Mouse (Mus musculus): ENCODE data around the gene Mrvi1. TPM values are rescaled to one million over a fixed set of nuclear protein-coding genes. Genes with fewer than 3 reads are reported as not detected.
"Not testable (repeated sequence)": the region's sequence is repeated elsewhere in the genome, so short reads cannot be mapped to it uniquely, and the experiment has no call there.

Mrvi1 gene
- polyA plus RNA-seq, 1 experiment from 2014 or later: 0.58 TPM

DNA sequence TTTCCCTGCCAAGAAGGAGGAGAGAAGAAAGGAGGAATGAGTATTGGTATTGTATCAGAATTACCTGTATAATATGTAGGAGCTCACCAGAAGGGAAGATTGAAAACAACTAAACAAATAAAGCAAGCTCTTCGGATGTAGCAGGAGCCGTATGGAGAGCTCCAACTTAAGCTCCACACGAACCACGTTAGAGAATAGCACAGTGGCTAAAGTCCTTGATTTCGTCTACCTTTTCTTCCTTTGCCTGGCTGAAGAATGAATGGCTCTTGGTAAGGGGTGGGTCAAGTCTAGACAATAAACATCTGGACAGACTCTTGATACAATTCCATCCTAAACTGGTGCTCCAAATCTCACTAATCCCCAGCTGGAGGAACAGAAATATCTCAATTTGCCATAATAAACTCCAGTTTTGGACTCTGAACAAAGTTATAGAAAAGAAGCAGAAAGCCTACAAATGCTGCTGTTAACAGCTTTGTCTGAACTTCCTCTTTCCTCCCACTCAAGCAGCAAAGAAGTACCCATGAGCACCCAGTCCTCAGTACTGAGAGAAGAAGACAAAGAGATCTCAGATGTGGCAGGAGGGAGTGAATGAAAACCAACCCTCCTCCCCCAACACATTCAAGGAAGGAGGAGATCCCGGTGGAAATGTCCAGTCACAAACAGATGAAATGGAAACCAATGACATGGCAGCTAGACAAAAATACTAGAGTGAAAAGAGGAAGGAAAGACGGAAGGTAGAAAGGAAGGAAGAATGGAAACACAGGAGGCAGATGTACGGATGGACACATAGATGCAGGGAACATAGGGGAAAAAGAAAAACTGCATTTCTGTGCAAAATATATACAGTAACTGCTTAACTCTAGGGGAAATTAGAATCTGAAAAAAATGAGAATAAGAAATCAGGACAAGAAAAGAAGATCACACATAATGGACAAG lies 73.8 kb downstream of the Mrvi1 start:
- DNase-seq (ENCODE audit: low spot score) (no peak), ATAC-seq (no peak)
- H3K4me1 ChIP-seq (ENCODE audit: control insufficient read depth, insufficient read depth, low read length): no peaks in the 10 kb centered on the region
- no peak overlapping the region for H3K4me3 ChIP-seq (ENCODE audit: low read depth, low read length)
- no peaks in the 10 kb centered on the region for H3K36me3 ChIP-seq (ENCODE audit: control insufficient read depth, insufficient read depth, low read length)
- no peak overlapping the region for H3K9ac ChIP-seq (ENCODE audit: low read length)
- 77% methylated on average over 8 of the region's 8 CpGs for WGBS
- H3K9me3 ChIP-seq (replicated peaks; ENCODE audit: control insufficient read depth, low read length): no peaks in the 10 kb centered on the region
- H3K4me2 ChIP-seq (ENCODE audit: low read length): no peak overlapping the region
- H3K27me3 ChIP-seq (replicated peaks; ENCODE audit: control insufficient read depth, insufficient read depth, low read length): no peaks in the 10 kb centered on the region
- no peak overlapping the region for H3K27ac ChIP-seq (ENCODE audit: low read depth, low read length)

DNA sequence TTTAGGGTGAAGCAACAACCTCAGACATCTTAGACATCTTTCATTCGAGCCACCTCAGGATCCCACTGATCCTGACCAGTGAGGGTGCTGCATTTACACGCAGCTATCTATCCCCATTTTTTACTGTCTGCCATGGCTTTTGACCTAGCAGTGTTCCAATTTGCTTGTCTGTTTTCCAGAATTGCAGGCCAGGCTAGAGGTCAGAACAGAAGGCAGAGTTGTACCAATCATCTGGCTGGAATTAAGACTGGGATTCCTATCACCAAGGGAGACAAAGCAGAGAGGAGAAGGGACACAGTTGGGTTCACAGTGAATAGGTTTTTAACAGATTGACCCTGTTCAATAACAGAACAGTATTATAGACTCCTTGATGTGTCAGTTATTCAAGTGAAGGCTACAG lies 75.7 kb downstream of the Mrvi1 start:
- Histone ChIP-seq H3K27me3 (replicated peaks; ENCODE audit: control insufficient read depth, insufficient read depth, low read length) (no peaks in the 10 kb centered on the region), H3K9me3 (replicated peaks; ENCODE audit: control insufficient read depth, low read length) (no peaks in the 10 kb centered on the region), H3K4me3 (ENCODE audit: low read depth, low read length) (no peak overlapping the region), H3K4me2 (ENCODE audit: low read length) (no peak overlapping the region), H3K4me1 (ENCODE audit: control insufficient read depth, insufficient read depth, low read length) (no peaks in the 10 kb centered on the region), H3K36me3 (ENCODE audit: control insufficient read depth, insufficient read depth, low read length) (no peaks in the 10 kb centered on the region), H3K9ac (ENCODE audit: low read length) (no peak overlapping the region), H3K27ac (ENCODE audit: low read depth, low read length) (no peak overlapping the region)
- ATAC-seq (no peak), DNase-seq (ENCODE audit: low spot score) (no peak)
- 84% methylated on average over 2 of the region's 2 CpGs for WGBS

DNA sequence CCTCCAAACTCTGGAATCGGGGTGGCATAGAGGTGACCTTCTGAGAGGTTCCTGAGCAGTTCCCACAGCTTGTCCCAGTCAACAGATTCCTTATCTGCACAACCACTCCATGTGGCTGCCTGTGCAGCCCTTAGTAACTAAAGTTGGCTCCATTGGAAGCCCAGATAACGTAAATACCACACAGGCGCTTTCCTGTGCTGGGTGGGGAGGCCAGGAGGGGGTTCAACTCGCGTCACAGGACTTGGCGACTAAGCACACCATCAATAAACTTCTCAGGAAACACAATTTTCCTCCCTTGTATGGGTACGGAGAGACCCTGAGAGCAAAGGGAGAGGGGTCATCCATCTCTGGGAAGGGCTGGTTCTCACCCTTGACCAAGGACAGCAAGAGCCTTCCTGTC lies 79.0 kb downstream of the Mrvi1 start:
- DNase-seq (ENCODE audit: low spot score): no peak
- no peak overlapping the region for H3K27ac ChIP-seq (ENCODE audit: low read depth, low read length)
- no peaks in the 10 kb centered on the region for H3K9me3 ChIP-seq (replicated peaks; ENCODE audit: control insufficient read depth, low read length)
- no peaks in the 10 kb centered on the region for H3K36me3 ChIP-seq (ENCODE audit: control insufficient read depth, insufficient read depth, low read length)
- no peaks in the 10 kb centered on the region for H3K4me1 ChIP-seq (ENCODE audit: control insufficient read depth, insufficient read depth, low read length)
- no peaks in the 10 kb centered on the region for H3K27me3 ChIP-seq (replicated peaks; ENCODE audit: control insufficient read depth, insufficient read depth, low read length)
- no peak overlapping the region for H3K4me3 ChIP-seq (ENCODE audit: low read depth, low read length)
- no peak overlapping the region for H3K4me2 ChIP-seq (ENCODE audit: low read length)
- WGBS: 88% methylated on average over 7 of the region's 7 CpGs
- ATAC-seq: no peak
- H3K9ac ChIP-seq (ENCODE audit: low read length): no peak overlapping the region

DNA sequence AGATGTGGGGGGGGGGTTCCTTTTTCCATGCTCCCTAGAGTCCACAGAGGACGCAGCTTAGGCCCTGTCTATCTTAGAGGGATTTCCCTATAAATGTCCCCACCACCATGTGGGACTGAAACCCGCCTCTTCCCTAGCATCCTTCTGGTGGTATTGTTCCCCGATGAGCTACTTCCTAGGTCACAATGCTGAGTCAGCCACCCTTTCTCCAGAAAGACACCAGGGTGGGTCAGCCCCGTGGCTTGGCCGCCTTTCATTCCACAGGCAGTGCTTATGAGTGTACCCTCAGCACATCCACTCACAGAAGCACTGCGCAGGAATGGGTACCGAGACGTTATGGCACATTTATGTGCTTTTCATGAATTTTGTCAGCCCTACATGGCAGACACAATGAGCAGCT lies 85.1 kb downstream of the Mrvi1 start:
- WGBS: 91% methylated on average over 8 of the region's 8 CpGs
- H3K4me1 ChIP-seq (ENCODE audit: control insufficient read depth, insufficient read depth, low read length): no peaks in the 10 kb centered on the region
- no peak for DNase-seq (ENCODE audit: low spot score)
- H3K27ac ChIP-seq (ENCODE audit: low read depth, low read length): no peak overlapping the region
- no peak overlapping the region for H3K9ac ChIP-seq (ENCODE audit: low read length)
- H3K27me3 ChIP-seq (replicated peaks; ENCODE audit: control insufficient read depth, insufficient read depth, low read length): no peaks in the 10 kb centered on the region
- H3K9me3 ChIP-seq (replicated peaks; ENCODE audit: control insufficient read depth, low read length): no peaks in the 10 kb centered on the region
- no peak overlapping the region for H3K4me2 ChIP-seq (ENCODE audit: low read length)
- H3K4me3 ChIP-seq (ENCODE audit: low read depth, low read length): no peak overlapping the region
- ATAC-seq: no peak
- H3K36me3 ChIP-seq (ENCODE audit: control insufficient read depth, insufficient read depth, low read length): no peaks in the 10 kb centered on the region

DNA sequence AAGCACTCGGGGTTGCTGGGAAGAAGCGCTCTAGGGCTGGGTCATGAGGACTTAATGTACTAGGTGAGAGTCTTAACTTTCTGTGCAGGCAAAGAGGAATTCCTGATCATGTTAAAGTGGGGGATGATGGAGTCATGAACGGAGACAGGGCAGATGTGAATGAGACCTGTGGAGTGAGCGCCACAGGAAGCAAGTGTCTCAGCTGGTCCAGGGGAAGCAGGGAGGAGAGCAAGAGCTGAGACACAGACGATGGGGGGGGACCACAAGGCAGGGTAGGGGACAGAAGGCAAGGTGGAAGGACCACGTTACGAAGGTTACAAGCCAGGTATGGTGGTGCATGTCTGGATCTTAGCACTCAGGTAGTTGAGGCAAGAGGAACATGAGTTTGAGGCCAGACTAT lies 85.8 kb downstream of the Mrvi1 start:
- no peak for DNase-seq (ENCODE audit: low spot score)
- no peak overlapping the region for H3K4me2 ChIP-seq (ENCODE audit: low read length)
- no peaks in the 10 kb centered on the region for H3K27me3 ChIP-seq (replicated peaks; ENCODE audit: control insufficient read depth, insufficient read depth, low read length)
- 92% methylated on average over 7 of the region's 7 CpGs for WGBS
- H3K9me3 ChIP-seq (replicated peaks; ENCODE audit: control insufficient read depth, low read length): no peaks in the 10 kb centered on the region
- no peaks in the 10 kb centered on the region for H3K4me1 ChIP-seq (ENCODE audit: control insufficient read depth, insufficient read depth, low read length)
- H3K4me3 ChIP-seq (ENCODE audit: low read depth, low read length): no peak overlapping the region
- ATAC-seq: no peak
- H3K27ac ChIP-seq (ENCODE audit: low read depth, low read length): no peak overlapping the region
- no peaks in the 10 kb centered on the region for H3K36me3 ChIP-seq (ENCODE audit: control insufficient read depth, insufficient read depth, low read length)
- H3K9ac ChIP-seq (ENCODE audit: low read length): no peak overlapping the region

DNA sequence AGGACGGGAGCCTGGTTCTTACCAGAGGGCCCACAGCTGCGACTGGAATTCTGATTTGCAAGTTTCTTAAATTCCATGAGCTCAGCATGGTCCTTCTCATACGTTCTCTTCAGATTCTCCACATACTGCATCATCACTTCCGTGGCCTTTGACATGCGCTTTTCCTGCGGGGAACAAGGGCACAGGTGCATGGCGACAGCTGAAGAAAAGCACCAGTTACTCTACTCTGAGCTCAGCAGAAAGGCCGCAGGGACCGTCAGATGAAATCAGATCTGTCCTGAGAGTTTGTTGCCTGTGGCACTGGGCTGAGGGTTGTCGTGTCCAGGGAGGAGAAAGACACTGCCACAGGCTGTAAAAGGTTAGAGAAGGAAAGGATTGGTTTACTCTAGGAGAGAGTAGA lies 86.5 kb downstream of the Mrvi1 start:
- H3K4me2 ChIP-seq (ENCODE audit: low read length); H3K27ac ChIP-seq (ENCODE audit: low read depth, low read length); DNase-seq (ENCODE audit: low spot score); H3K4me3 ChIP-seq (ENCODE audit: low read depth, low read length); H3K9me3 ChIP-seq (replicated peaks; ENCODE audit: control insufficient read depth, low read length); H3K4me1 ChIP-seq (ENCODE audit: control insufficient read depth, insufficient read depth, low read length); H3K27me3 ChIP-seq (replicated peaks; ENCODE audit: control insufficient read depth, insufficient read depth, low read length); H3K36me3 ChIP-seq (ENCODE audit: control insufficient read depth, insufficient read depth, low read length); H3K9ac ChIP-seq (ENCODE audit: low read length); ATAC-seq: not testable (repeated sequence)
- WGBS: 83% methylated on average over 10 of the region's 10 CpGs

DNA sequence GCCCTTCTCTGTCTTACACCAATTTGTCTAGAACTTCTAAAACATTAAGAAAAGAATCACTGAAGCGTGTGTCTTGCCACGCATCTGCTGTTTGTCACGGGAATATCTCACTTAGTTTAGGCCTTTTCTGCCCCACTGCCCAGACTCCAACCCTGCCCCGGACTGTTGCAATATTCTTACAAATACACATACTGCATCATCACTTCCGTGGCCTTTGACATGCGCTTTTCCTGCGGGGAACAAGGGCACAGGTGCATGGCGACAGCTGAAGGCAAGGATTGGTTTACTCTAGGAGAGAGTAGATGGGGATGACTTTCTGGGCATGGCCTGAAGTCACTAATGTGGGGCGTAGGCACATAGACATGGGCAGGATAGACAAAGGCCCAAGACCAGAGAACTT lies 87.6 kb downstream of the Mrvi1 start:
- WGBS: 86% methylated on average over 9 of the region's 9 CpGs

DNA sequence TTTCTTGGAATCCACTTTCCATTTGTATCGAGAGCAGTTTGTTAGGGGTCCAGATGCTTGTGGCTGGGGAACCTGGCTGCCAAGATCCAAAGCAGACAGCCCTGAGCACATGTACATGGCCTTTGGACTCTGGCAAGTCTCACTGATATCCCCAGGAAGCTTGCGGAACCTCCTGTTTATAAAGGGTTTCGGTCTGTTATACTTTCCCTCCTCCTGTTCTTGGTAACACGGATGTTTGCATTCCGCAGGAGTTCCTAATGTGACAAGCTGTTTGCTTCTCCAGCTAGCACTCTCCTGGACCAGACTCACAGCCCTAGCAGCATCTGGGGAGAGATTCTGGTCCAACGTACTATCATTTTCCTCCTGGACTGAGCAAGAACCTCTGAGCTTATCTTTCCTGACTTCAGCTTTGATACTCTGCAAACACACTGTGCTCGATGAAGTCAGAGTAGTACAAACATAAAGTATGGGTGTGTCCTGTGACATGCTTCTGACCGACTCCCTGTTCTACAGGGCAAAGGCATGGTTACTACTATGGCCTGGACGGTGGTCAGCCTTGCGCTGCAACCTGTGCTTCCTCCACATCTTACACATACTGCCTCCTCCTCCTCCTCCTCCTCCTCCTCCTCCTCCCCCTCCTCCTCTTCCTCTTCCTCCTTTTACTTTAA lies 88.2 kb downstream of the Mrvi1 start:
- no peak for ATAC-seq
- Histone ChIP-seq H3K4me2 (ENCODE audit: low read length) (no peak overlapping the region), H3K9ac (ENCODE audit: low read length) (no peak overlapping the region), H3K9me3 (replicated peaks; ENCODE audit: control insufficient read depth, low read length) (no peaks in the 10 kb centered on the region), H3K36me3 (ENCODE audit: control insufficient read depth, insufficient read depth, low read length) (no peaks in the 10 kb centered on the region), H3K4me1 (ENCODE audit: control insufficient read depth, insufficient read depth, low read length) (no peaks in the 10 kb centered on the region), H3K27me3 (replicated peaks; ENCODE audit: control insufficient read depth, insufficient read depth, low read length) (no peaks in the 10 kb centered on the region), H3K4me3 (ENCODE audit: low read depth, low read length) (no peak overlapping the region), H3K27ac (ENCODE audit: low read depth, low read length) (no peak overlapping the region)
- no peak for DNase-seq (ENCODE audit: low spot score)
- 89% methylated on average over 10 of the region's 10 CpGs for WGBS

More for the DNA sequence above, 87.6 kb downstream of the Mrvi1 start:
- Histone ChIP-seq H3K4me2 (ENCODE audit: low read length) (no peak overlapping the region), H3K9me3 (replicated peaks; ENCODE audit: control insufficient read depth, low read length) (no peaks in the 10 kb centered on the region), H3K4me1 (ENCODE audit: control insufficient read depth, insufficient read depth, low read length) (no peaks in the 10 kb centered on the region), H3K27me3 (replicated peaks; ENCODE audit: control insufficient read depth, insufficient read depth, low read length) (no peaks in the 10 kb centered on the region), H3K9ac (ENCODE audit: low read length) (no peak overlapping the region), H3K36me3 (ENCODE audit: control insufficient read depth, insufficient read depth, low read length) (no peaks in the 10 kb centered on the region), H3K4me3 (ENCODE audit: low read depth, low read length) (no peak overlapping the region), H3K27ac (ENCODE audit: low read depth, low read length) (no peak overlapping the region)
- ATAC-seq (no peak), DNase-seq (ENCODE audit: low spot score) (no peak)

DNA sequence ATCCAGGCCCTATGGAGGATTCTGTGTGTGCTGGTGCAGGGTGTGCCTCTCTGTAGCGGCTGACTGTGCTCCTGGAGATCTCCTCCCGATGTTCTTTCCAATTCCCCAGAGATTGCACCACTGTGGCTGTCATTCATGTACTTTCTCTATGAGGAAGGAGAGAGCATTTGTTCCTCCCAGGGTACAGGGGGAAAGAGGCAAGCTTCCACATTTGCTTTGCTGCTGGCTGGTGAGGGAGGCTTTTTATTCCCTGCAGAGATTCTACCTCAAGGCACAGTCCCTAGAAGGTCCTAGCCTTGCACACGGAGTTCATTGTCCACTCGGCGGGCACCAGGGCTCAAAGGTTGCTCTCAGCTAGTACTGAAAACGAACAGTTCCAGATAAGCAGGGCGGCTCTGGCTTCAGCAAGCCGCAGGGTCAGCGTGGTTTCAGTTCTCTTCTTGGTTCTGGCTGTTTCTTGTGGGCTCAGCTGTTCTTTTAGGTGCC lies 90.7 kb downstream of the Mrvi1 start:
- no peaks in the 10 kb centered on the region for H3K4me1 ChIP-seq (ENCODE audit: control insufficient read depth, insufficient read depth, low read length)
- no peaks in the 10 kb centered on the region for H3K27me3 ChIP-seq (replicated peaks; ENCODE audit: control insufficient read depth, insufficient read depth, low read length)
- DNase-seq (ENCODE audit: low spot score) (no peak), ATAC-seq (no peak)
- H3K27ac ChIP-seq (ENCODE audit: low read depth, low read length): no peak overlapping the region
- no peaks in the 10 kb centered on the region for H3K9me3 ChIP-seq (replicated peaks; ENCODE audit: control insufficient read depth, low read length)
- H3K4me2 ChIP-seq (ENCODE audit: low read length): no peak overlapping the region
- no peak overlapping the region for H3K4me3 ChIP-seq (ENCODE audit: low read depth, low read length)
- no peak overlapping the region for H3K9ac ChIP-seq (ENCODE audit: low read length)
- 76% methylated on average over 9 of the region's 9 CpGs for WGBS
- no peaks in the 10 kb centered on the region for H3K36me3 ChIP-seq (ENCODE audit: control insufficient read depth, insufficient read depth, low read length)
